In the genomic region with DNA sequence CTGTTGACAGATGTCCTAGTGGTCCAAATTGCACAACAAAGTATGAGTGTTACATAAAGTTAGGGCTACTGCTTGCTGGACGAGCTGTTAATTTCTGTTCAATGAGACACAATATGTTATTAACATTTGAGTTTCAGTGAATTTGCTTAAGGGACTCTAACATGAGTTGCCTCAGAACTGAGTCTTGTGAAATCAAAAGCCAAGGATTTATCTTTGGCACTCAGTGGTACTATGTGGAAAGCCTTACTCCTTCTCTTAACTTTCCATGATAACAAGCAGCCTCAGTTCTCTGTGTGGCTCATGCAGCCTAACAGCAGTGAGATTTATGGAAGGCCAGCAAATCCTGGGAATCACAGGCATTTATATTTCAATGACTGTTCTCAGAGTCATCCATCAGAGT, we compare ENCODE assay signal across 26 mouse cellular contexts.
A peak's percentile ranks its signal among the peaks of the same experiment; 100 is the strongest.
DNase-seq lines count a peak whose midpoint lies in the region; ATAC-seq and TF ChIP-seq lines count a peak whose summit lies in the region.
"Had no signal": no experiment of that assay in that cellular context is flagged by ENCODE, and none has a peak within 500 bp of the region (broad histone marks: within the 10 kb centered on the region; RNA-seq: fewer than 3 reads in every experiment).

No protein-coding gene starts in this region.

- TF ChIP-seq EP300 in lung, postnatal 0 days (IDR thresholded peaks at IDR 0.05) = no peak

- no peak for ATAC-seq in lung, postnatal 0 days
- ATAC-seq: activated CD4-positive, CD25-positive, alpha-beta regulatory T cell, adult 4 months; CD4-positive, CD25-positive, alpha-beta regulatory T cell, adult 4 months; forebrain, embryonic 14.5 days; forebrain, embryonic 16.5 days; Patski had no signal

- TF ChIP-seq POLR2A in lung, adult 2 months (IDR thresholded peaks at IDR 0.05; ENCODE audit: borderline replicate concordance, extremely low read depth, low read depth, low read length) = no peak

- H3K36me3 ChIP-seq in lung, postnatal 0 days (ENCODE audit: insufficient read depth, low read length) = no peaks in the 10 kb centered on the region
- H3K36me3 ChIP-seq: embryonic facial prominence, embryonic 10.5 days; embryonic facial prominence, embryonic 12.5 days; forebrain, embryonic 10.5 days; forebrain, embryonic 12.5 days; G1E had no signal

- H3K4me3 ChIP-seq in lung, postnatal 0 days (ENCODE audit: low read depth, low read length) = no peak overlapping the region
- no peak overlapping the region for H3K4me3 ChIP-seq in lung, adult 2 months (replicated peaks; ENCODE audit: extremely low read depth, low read depth, low read length)
- H3K4me3 ChIP-seq: embryonic facial prominence, embryonic 10.5 days; embryonic facial prominence, embryonic 12.5 days; forebrain, embryonic 10.5 days; forebrain, embryonic 12.5 days had no signal

- no peaks in the 10 kb centered on the region for H3K4me1 ChIP-seq in lung, postnatal 0 days (ENCODE audit: insufficient read depth, low read depth, low read length)
- H3K4me1 ChIP-seq in lung, adult 2 months (ENCODE audit: control insufficient read depth, insufficient read depth, low read length) = no peaks in the 10 kb centered on the region
- H3K4me1 ChIP-seq: embryonic facial prominence, embryonic 10.5 days; embryonic facial prominence, embryonic 12.5 days; forebrain, embryonic 12.5 days had no signal

- H3K27ac ChIP-seq in lung, postnatal 0 days (ENCODE audit: low read length) = no peak overlapping the region
- H3K27ac ChIP-seq: embryonic facial prominence, embryonic 10.5 days; embryonic facial prominence, embryonic 12.5 days; forebrain, embryonic 10.5 days; forebrain, embryonic 12.5 days had no signal

- no peaks in the 10 kb centered on the region for H3K9me3 ChIP-seq in lung, postnatal 0 days (ENCODE audit: low read length)
- H3K9me3 ChIP-seq: embryonic facial prominence, embryonic 10.5 days; embryonic facial prominence, embryonic 12.5 days; forebrain, embryonic 10.5 days; forebrain, embryonic 12.5 days; G1E had no signal

- no peak overlapping the region for H3K4me2 ChIP-seq in lung, postnatal 0 days (replicated peaks; ENCODE audit: low read depth, low read length)
- H3K4me2 ChIP-seq: embryonic facial prominence, embryonic 12.5 days; forebrain, embryonic 12.5 days had no signal

- no peak for TF ChIP-seq CTCF in lung, postnatal 0 days (IDR thresholded peaks at IDR 0.05)
- no peak for TF ChIP-seq CTCF in lung, adult 2 months (IDR thresholded peaks at IDR 0.05; ENCODE audit: insufficient read depth, low read length)

- WGBS in lung, postnatal 0 days = 49% methylated on average over 1 of the region's 1 CpGs
- WGBS in lung, adult 2 months = 52% methylated on average over 1 of the region's 1 CpGs

- peak; percentile 1 for DNase-seq in adrenal gland, postnatal 10 days
- DNase-seq in adrenal gland, postnatal 36 days = no peak
- peak; percentile 38 for DNase-seq in lung, postnatal 0 days (ENCODE audit: low spot score)
- no peak for DNase-seq in lung, adult 2 months
- peak; percentile 6 for DNase-seq in adipocyte (ENCODE audit: low spot score)
- DNase-seq in gonadal fat pad, adult 2 months (ENCODE audit: low read depth) = peak; percentile 73
- no peak for DNase-seq in cerebellum, postnatal 25 days
- DNase-seq: adrenal gland, adult 2 months; adrenal gland, postnatal 14 days; B cell, adult 2 months; cerebellum, adult 11 months; cerebellum, adult 18-20 months; cerebellum, adult 8-10 months; cerebellum, adult 9-11 months; cerebellum, postnatal 14 days had no signal

- no peaks in the 10 kb centered on the region for H3K27me3 ChIP-seq in lung, postnatal 0 days (replicated peaks; ENCODE audit: insufficient read depth, low read length)
- H3K27me3 ChIP-seq: CH12.LX; embryonic facial prominence, embryonic 12.5 days; forebrain, embryonic 12.5 days; Patski had no signal

- H3K9ac ChIP-seq in lung, postnatal 0 days (replicated peaks; ENCODE audit: low read depth) = no peak overlapping the region
- H3K9ac ChIP-seq: embryonic facial prominence, embryonic 12.5 days; forebrain, embryonic 12.5 days had no signal

Comparison
In these comparisons a context has a peak if more than half of its experiments do, and no peak if none do; other contexts are left out.
1. DNase-seq: peak in adrenal gland, postnatal 10 days (single experiment), lung, postnatal 0 days (single experiment), adipocyte (single experiment) and gonadal fat pad, adult 2 months (single experiment); none in adrenal gland, postnatal 36 days (0 of 2), lung, adult 2 months (single experiment) and cerebellum, postnatal 25 days (0 of 2).